8 mouse cellular contexts compared by ENCODE assay signal in the genomic region with DNA sequence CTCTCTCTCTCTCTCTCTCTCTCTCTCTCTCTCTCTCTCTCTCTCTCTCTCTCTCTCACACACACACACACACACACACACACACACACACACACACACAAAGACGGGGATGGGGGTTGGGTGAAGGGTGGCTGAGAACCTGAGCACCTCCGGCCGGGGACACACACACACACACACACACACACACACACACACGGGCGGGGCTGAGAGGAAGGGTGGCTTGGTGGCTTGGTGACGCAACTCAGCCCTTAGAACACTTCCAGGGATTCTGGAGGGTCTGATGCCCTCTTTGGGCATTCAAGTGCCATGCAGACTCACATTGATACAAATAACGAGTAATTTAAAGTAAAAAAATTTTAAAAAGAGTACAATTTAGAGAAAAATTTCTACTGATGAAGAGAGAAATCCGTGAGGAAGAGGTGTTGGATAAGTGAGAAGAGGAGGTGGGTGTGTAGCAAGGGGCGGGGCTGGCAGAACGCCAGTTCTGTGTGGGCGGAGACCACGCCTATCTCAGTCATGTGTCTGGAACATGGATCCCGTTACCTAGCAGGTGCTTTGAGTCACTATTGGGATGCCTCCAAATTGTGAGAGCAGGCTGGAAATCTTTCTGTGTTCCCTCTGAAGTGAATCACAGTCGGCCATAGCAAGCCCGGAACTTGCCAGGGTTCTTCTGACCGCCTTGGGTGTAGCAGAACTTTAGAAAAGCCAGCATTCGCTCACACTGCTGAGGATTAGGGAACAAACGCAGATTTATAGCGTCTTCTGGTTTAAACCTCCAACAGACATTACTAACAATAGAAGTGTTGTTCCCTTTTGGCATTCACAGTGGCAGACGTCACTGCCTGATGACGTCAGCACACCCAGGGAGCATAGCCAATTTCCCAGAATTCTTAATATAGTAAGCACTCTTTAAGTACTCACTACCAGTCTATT. TPM values are rescaled to one million over a fixed set of nuclear protein-coding genes. Genes with fewer than 3 reads are reported as not detected.
DNase-seq lines count a peak whose midpoint lies in the region; ATAC-seq lines count a peak whose summit lies in the region.

No protein-coding gene starts in this region.

- no peak overlapping the region for H3K27ac ChIP-seq in intestine, embryonic 16.5 days (ENCODE audit: low read length)

- intact Hi-C loops in left cerebral cortex, postnatal 14 days (cut with DNase I), result no loop called here

- DNase-seq in urinary bladder, postnatal 14 days (ENCODE audit: low spot score), result peak; percentile 67
- no peak for DNase-seq in urinary bladder, postnatal 10 days (ENCODE audit: low spot score)
- peak; percentile 34 for DNase-seq in embryo, embryonic 10.5 days (ENCODE audit: low spot score)
- peak; percentile 83 to 95 for DNase-seq in left cerebral cortex, postnatal 14 days (ENCODE audit: low spot score in 2 of 2)
- DNase-seq in spleen, postnatal 36 days (ENCODE audit: low spot score in 2 of 2), result peak; percentile 43 to 49

- peak; percentile 52 for ATAC-seq in granulocyte monocyte progenitor cell, adult 5-6 weeks (replicated peaks; ENCODE audit: poor library complexity, severe bottlenecking)
- ATAC-seq in intestine, embryonic 16.5 days, result peak; percentile 84
- peak; percentile 46 for ATAC-seq in megakaryocyte-erythroid progenitor cell, adult 5-6 weeks (replicated peaks; ENCODE audit: low FRiP score, low TSS enrichment, poor library complexity, severe bottlenecking)

- peaks cover 4% of the 10 kb centered on the region; the same call in 1 of the 2 replicates for H3K4me1 ChIP-seq in intestine, embryonic 16.5 days (ENCODE audit: control insufficient read depth, insufficient read depth, low read length)

- peak overlapping the region; percentile 37 for H3K4me2 ChIP-seq in intestine, embryonic 16.5 days (ENCODE audit: low read depth, low read length)

- WGBS in intestine, embryonic 16.5 days, result 15% methylated on average over 21 of the region's 21 CpGs

- no peaks in the 10 kb centered on the region for H3K27me3 ChIP-seq in intestine, embryonic 16.5 days (replicated peaks; ENCODE audit: control insufficient read depth, insufficient read depth, low read length)

- no peak overlapping the region for H3K9ac ChIP-seq in intestine, embryonic 16.5 days (ENCODE audit: low read depth, low read length)

- peak overlapping the region; percentile 13; the same call in 1 of the 2 replicates for H3K4me3 ChIP-seq in intestine, embryonic 16.5 days (ENCODE audit: low read length)

- H3K36me3 ChIP-seq in intestine, embryonic 16.5 days (ENCODE audit: control insufficient read depth, insufficient read depth, low read length), result no peaks in the 10 kb centered on the region

- no peaks in the 10 kb centered on the region for H3K9me3 ChIP-seq in intestine, embryonic 16.5 days (ENCODE audit: control insufficient read depth, low read length)

RNA-seq across cellular contexts. Expression of gene Pvr, which starts 12.2 kb away (rescaled TPM):
- total RNA-seq in granulocyte monocyte progenitor cell, adult 5-6 weeks (2014; fragmentation: Nextera tagmentation), result 10.7 and 32.3 TPM in 2 replicates
- 10.9 and 11.3 TPM in 2 replicates for total RNA-seq in granulocyte monocyte progenitor cell, adult 5-6 weeks (2017)
- polyA plus RNA-seq in intestine, embryonic 16.5 days (2015; fragmentation: Nextera tagmentation; extraction: Ambion mirVana), result 13.9 and 16.5 TPM in 2 replicates
- 10 to 100 TPM; 10.1 to 11.4 TPM for total RNA-seq in left cerebral cortex, postnatal 14 days (2021)
- 1.3 and 6.4 TPM in 2 replicates for total RNA-seq in megakaryocyte-erythroid progenitor cell, adult 5-6 weeks (2014; fragmentation: Nextera tagmentation)
- 0.85 and 0.91 TPM in 2 replicates for total RNA-seq in megakaryocyte-erythroid progenitor cell, adult 5-6 weeks (2017)

RNA-seq across cellular contexts. Expression of gene Igsf23, which starts 17.4 kb away (rescaled TPM):
- total RNA-seq in granulocyte monocyte progenitor cell, adult 5-6 weeks (2014; fragmentation: Nextera tagmentation), result 3.4 TPM in 1 of 2 replicates, not detected in the other
- not detected in 2 replicates for total RNA-seq in granulocyte monocyte progenitor cell, adult 5-6 weeks (2017)
- 14.7 and 19.1 TPM in 2 replicates for polyA plus RNA-seq in intestine, embryonic 16.5 days (2015; fragmentation: Nextera tagmentation; extraction: Ambion mirVana)
- total RNA-seq in left cerebral cortex, postnatal 14 days (2021), result not detected
- total RNA-seq in megakaryocyte-erythroid progenitor cell, adult 5-6 weeks (2014; fragmentation: Nextera tagmentation), result not detected in 2 replicates
- 0.50 TPM in 1 of 2 replicates, not detected in the other for total RNA-seq in megakaryocyte-erythroid progenitor cell, adult 5-6 weeks (2017)

RNA-seq across cellular contexts. Expression of gene Ceacam20, which starts 32.1 kb away (rescaled TPM):
- not detected in 2 replicates for total RNA-seq in granulocyte monocyte progenitor cell, adult 5-6 weeks (2014; fragmentation: Nextera tagmentation)
- not detected in 2 replicates for total RNA-seq in granulocyte monocyte progenitor cell, adult 5-6 weeks (2017)
- polyA plus RNA-seq in intestine, embryonic 16.5 days (2015; fragmentation: Nextera tagmentation; extraction: Ambion mirVana), result 3.5 and 6.5 TPM in 2 replicates
- total RNA-seq in left cerebral cortex, postnatal 14 days (2021), result not detected
- total RNA-seq in megakaryocyte-erythroid progenitor cell, adult 5-6 weeks (2014; fragmentation: Nextera tagmentation), result not detected in 2 replicates
- total RNA-seq in megakaryocyte-erythroid progenitor cell, adult 5-6 weeks (2017), result not detected in 2 replicates

RNA-seq across cellular contexts. Expression of gene Ceacam19, which starts 45.4 kb away (rescaled TPM):
- not detected in 2 replicates for total RNA-seq in granulocyte monocyte progenitor cell, adult 5-6 weeks (2014; fragmentation: Nextera tagmentation)
- total RNA-seq in granulocyte monocyte progenitor cell, adult 5-6 weeks (2017), result not detected in 2 replicates
- not detected in 2 replicates for polyA plus RNA-seq in intestine, embryonic 16.5 days (2015; fragmentation: Nextera tagmentation; extraction: Ambion mirVana)
- not detected for total RNA-seq in left cerebral cortex, postnatal 14 days (2021)
- total RNA-seq in megakaryocyte-erythroid progenitor cell, adult 5-6 weeks (2014; fragmentation: Nextera tagmentation), result not detected in 2 replicates
- total RNA-seq in megakaryocyte-erythroid progenitor cell, adult 5-6 weeks (2017), result not detected in 2 replicates

RNA-seq across cellular contexts. Expression of gene Nlrp9b, which starts 58.1 kb away (rescaled TPM):
- not detected in 2 replicates for total RNA-seq in granulocyte monocyte progenitor cell, adult 5-6 weeks (2014; fragmentation: Nextera tagmentation)
- total RNA-seq in granulocyte monocyte progenitor cell, adult 5-6 weeks (2017), result not detected in 2 replicates
- polyA plus RNA-seq in intestine, embryonic 16.5 days (2015; fragmentation: Nextera tagmentation; extraction: Ambion mirVana), result 0.75 and 0.76 TPM in 2 replicates
- not detected for total RNA-seq in left cerebral cortex, postnatal 14 days (2021)
- not detected in 2 replicates for total RNA-seq in megakaryocyte-erythroid progenitor cell, adult 5-6 weeks (2014; fragmentation: Nextera tagmentation)
- total RNA-seq in megakaryocyte-erythroid progenitor cell, adult 5-6 weeks (2017), result not detected in 2 replicates
